Mouse (Mus musculus) stomach, embryonic 14.5 days (tissue): ENCODE results near the gene Hist1h2af. TPM values are rescaled to one million over a fixed set of nuclear protein-coding genes. Genes with fewer than 3 reads are reported as not detected.
"Not testable (repeated sequence)": the region's sequence is repeated elsewhere in the genome, so short reads cannot be mapped to it uniquely, and the experiment has no call there.

Experiments
- ATAC-seq: fragments of 200-750 bp; cut with Nextera tagmentation; 2 replicates; pipeline ENCODE4 v1.8.0; 2017; ENCODE audit warnings: low read depth, moderate TSS enrichment; ENCODE audit not compliant: insufficient number of reproducible peaks, insufficient read depth, low FRiP score
- H3K27ac ChIP-seq: fragments of 300-500 bp; sonication (generic); 2 replicates; pipeline ENCODE4 v1.5.1; 2014; ENCODE audit warnings: mild to moderate bottlenecking, low read length, moderate library complexity, mixed read lengths
- H3K27me3 ChIP-seq: fragments of 300-500 bp; sonication (generic); 2 replicates; pipeline ENCODE4 v1.6.1; 2014; ENCODE audit warnings: low read length, control low read depth, mixed read lengths; ENCODE audit not compliant: control insufficient read depth, insufficient read depth
- H3K36me3 ChIP-seq: fragments of 300-500 bp; sonication (generic); 2 replicates; pipeline ENCODE4 v1.6.1; 2014; ENCODE audit warnings: mild to moderate bottlenecking, control low read depth, low read length, moderate library complexity, mixed read lengths; ENCODE audit not compliant: control insufficient read depth, insufficient read depth
- H3K4me1 ChIP-seq: fragments of 300-500 bp; sonication (generic); 2 replicates; pipeline ENCODE4 v1.6.1; 2014; ENCODE audit warnings: low read length, control low read depth, mixed read lengths; ENCODE audit not compliant: control insufficient read depth, insufficient read depth
- H3K4me2 ChIP-seq: fragments of 300-500 bp; sonication (generic); replicated peaks from 2 replicates; pipeline ENCODE4 v1.6.1; 2014; ENCODE audit warnings: low read depth, low read length, control low read depth
- H3K4me3 ChIP-seq: fragments of 300-500 bp; sonication (generic); 2 replicates; pipeline ENCODE4 v1.5.1; 2014; ENCODE audit warnings: low read depth, low read length, control low read depth
- H3K9ac ChIP-seq: fragments of 300-500 bp; sonication (generic); replicated peaks from 2 replicates; pipeline ENCODE4 v1.6.1; 2014; ENCODE audit warnings: low read depth, mild to moderate bottlenecking, control low read depth, low read length, moderate library complexity, mixed read lengths
- H3K9me3 ChIP-seq: fragments of 300-500 bp; sonication (generic); 2 replicates; pipeline ENCODE4 v1.6.1; 2016; ENCODE audit warnings: low read depth, low read length, control low read depth; ENCODE audit not compliant: control insufficient read depth
- WGBS: fragments of 180-500 bp; shearing (Covaris S2); extraction: QIAGEN DNeasy Blood & Tissue Kit; methylation state at CpG from one replicate; pipeline ENCODE4 v1.1.7; 2014; 5-methylcytosine and 5-hydroxymethylcytosine counted together
- polyA plus RNA-seq: library from polyadenylated mRNA; unstranded; fragments of >200 nt; fragmentation: Nextera tagmentation; extraction: Ambion mirVana; gene quantifications from 2 replicates; pipeline ENCODE4 v1.2.1, GENCODE M21; 2014

The Hist1h2af gene
- polyA plus RNA-seq: 7.8 and 14.1 TPM in 2 replicates

DNA sequence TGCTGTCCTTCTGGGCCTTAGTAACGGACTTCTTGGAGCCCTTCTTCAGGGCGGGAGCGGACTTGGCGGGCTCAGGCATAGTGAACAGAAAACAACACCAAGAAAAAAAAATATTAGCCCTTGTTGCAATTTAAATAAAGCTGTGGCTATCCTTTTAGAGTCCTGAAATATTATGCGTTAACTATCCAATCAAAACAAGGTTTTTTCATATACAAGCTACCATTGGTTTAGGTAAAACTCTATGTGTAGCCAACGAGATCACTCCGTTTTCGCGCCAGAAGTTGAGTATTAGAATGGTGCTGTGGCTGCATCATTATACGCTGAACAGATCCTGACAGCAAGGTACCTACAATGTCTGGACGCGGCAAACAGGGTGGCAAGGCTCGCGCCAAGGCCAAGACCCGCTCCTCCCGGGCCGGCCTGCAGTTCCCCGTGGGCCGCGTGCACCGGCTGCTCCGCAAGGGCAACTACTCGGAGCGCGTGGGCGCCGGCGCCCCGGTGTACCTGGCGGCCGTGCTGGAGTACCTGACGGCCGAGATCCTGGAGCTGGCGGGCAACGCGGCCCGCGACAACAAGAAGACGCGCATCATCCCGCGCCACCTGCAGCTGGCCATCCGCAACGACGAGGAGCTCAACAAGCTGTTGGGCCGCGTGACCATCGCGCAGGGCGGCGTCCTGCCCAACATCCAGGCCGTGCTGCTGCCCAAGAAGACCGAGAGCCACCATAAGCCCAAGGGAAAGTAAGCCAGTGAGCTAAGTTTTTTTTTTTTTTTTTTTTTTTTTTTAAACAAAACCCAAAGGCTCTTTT is at the start of gene Hist1h2af:
Gene Hist1h2af (plus strand): TSS at position 347 of the 808 bp plus-strand sequence.
- ATAC-seq: peak; percentile 54
- WGBS: under 1% methylated on average over 24 of the region's 53 CpGs

DNA sequence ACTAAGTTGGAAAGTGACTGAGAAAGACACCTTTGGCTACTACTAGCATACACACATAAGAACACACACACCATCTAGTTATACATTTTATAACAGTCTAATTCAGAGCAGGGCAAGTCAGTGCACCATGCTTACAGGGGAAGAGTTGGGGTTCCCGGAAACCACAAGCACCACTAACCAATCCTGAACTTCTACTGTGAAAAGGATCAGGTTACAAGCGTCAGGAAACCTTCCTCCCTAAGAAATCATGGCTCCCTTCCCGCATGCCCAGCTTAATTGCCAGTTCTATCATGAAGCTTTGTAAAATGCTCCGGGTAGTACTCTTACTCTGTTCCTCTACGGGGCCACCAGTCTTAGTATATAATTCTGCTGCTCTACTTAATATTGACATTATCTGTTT is 48.4 kb upstream of the Hist1h2af start:
- H3K4me1 ChIP-seq: peaks cover 3% of the 10 kb centered on the region; the same call in 1 of the 2 replicates

More for the DNA sequence above, at the start of gene Hist1h2af:
- peak within 1 kb of the TSS; percentile 97 for H3K27ac ChIP-seq
- H3K4me2 ChIP-seq: peak within 1 kb of the TSS; percentile 55
- not testable (repeated sequence) for H3K27me3 ChIP-seq, H3K36me3 ChIP-seq, H3K9me3 ChIP-seq
- peak within 1 kb of the TSS; percentile 53 for H3K4me3 ChIP-seq
- peak within 1 kb of the TSS; percentile 70 for H3K9ac ChIP-seq
- peaks cover 10% of the 10 kb centered on the region for H3K4me1 ChIP-seq

DNA sequence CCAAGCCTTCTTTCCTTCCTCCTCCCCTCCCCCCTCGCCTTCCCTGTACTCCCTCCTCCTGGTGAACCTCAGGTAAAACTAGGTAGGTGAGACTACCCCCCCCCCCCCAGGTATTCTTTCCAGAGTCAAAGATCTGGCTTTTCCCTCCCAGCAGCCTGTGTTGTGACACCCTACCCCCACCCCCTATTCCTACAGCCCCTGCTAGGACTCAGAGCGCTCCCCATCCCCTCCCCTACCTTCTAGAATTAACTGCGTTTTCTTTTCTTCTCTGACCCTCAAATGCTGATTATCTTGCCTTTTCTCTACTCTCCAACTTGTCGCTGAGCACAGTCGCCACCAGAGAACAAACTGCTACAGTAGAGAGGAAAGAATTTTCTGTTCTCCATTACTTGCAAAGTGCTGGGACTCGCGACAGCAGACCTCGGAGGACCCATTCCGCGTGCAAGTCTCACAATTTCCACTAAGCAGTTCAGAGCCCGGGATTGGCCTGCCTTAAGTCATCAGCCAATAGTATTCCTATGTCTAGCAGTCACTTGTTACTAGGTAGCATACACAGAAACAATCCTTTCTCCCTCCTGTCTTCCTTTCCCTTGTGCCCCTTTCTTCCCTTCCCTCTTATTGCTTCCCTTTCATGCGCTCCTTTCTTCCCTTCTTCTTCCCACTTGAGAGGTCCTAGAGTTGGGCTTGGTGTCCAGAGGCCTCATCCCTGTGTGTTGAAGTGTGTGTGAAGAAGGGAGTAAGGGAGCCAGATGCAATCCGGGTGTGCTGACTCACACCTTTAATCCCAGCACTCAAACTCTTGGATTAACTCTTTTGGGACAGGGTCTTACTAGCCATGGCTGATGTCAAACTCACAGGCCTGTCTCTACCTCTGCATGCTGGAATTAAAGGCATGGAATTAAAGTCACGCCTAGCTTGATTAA is 45.0 kb upstream of the Hist1h2af start, which contains the start of gene Btn2a2:
Gene Btn2a2 (minus strand): TSS at position 458 of the 923 bp plus-strand sequence.
- peak within 1 kb of the TSS; percentile 33 for H3K4me3 ChIP-seq
- H3K4me2 ChIP-seq: peak within 1 kb of the TSS; percentile 72
- 3% methylated on average over 13 of the region's 14 CpGs for WGBS
- no peaks in the 10 kb centered on the region for H3K36me3 ChIP-seq
- no peak within 1 kb of the TSS for H3K27ac ChIP-seq
- no peak within 1 kb of the TSS for H3K9ac ChIP-seq
- no peaks in the 10 kb centered on the region for H3K9me3 ChIP-seq
- H3K4me1 ChIP-seq: peaks cover 3% of the 10 kb centered on the region; the same call in 1 of the 2 replicates
- ATAC-seq: peak; percentile 94
- H3K27me3 ChIP-seq: no peaks in the 10 kb centered on the region

More for the DNA sequence above, 48.4 kb upstream of the Hist1h2af start:
- ATAC-seq: no peak
- Histone ChIP-seq H3K27ac (no peak overlapping the region), H3K27me3 (no peaks in the 10 kb centered on the region), H3K4me2 (no peak overlapping the region), H3K36me3 (no peaks in the 10 kb centered on the region), H3K4me3 (no peak overlapping the region), H3K9ac (no peak overlapping the region), H3K9me3 (no peaks in the 10 kb centered on the region)
- 39% methylated on average over 5 of the region's 5 CpGs for WGBS

DNA sequence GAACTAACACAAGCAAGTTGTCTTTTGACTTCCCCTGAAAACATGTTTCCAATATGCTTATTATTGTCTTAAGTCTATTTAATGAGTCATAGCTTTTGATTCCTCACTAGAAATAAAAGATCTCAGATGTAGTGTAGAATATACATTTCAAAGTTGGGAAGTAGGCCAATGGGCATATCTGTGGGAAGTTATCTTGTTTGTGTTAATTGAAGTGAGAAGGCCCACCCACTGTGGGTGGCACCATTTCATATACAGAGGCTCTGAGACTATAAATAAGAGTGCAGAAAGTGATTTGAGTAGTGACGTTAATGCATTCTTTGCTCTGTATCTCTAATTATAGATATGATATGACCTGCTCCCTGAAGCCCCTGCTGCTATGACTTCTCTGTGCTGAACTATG is 42.8 kb upstream of the Hist1h2af start:
- Histone ChIP-seq H3K36me3 (no peaks in the 10 kb centered on the region), H3K9ac (no peak overlapping the region), H3K9me3 (no peaks in the 10 kb centered on the region), H3K27ac (no peak overlapping the region), H3K4me3 (no peak overlapping the region), H3K4me1 (peaks cover 3% of the 10 kb centered on the region; the same call in 1 of the 2 replicates), H3K27me3 (no peaks in the 10 kb centered on the region), H3K4me2 (no peak overlapping the region)
- WGBS: 41% methylated on average over 1 of the region's 1 CpGs
- no peak for ATAC-seq

DNA sequence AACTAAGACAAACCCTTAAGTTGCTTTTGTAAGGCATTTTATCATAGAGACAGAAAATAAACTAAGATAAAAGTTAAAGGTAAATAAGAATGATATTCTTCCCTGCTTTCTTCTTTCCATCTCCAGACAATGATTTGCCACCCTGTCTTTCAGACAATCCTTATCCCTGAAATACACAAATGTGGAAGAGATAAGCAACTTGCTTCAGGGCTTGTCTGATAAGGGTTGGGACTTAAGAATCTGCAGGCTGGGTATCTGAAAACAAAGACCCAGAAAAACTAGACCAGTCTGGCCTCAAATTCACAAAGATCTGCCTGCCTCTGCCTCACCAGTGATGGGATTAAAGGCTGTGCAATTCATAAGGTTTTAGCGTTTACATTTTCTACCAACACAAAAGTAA is 42.4 kb upstream of the Hist1h2af start:
- WGBS: 14% methylated on average over 1 of the region's 1 CpGs

DNA sequence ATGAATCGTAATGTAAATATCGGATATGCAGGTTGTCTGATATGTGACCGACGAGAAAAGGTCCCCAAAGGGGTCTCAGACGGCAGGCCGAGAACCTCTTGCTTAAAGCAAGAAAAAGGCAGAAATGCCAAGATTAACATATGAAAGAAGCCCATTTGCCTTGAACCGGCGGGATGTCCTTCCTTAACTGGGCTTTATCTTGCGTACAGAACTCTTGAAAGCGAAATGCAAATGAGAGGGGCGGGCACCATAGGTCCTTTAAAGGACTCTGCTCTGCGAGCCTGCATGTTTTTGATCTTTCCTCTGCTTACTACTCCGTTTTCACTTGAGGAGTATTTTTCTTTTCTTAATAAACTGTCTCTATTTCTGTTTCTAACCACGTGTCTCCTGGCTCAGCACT is 41.7 kb upstream of the Hist1h2af start:
- Histone ChIP-seq H3K36me3 (no peaks in the 10 kb centered on the region), H3K4me2 (peak overlapping the region; percentile 28), H3K4me1 (peaks cover 3% of the 10 kb centered on the region; the same call in 1 of the 2 replicates), H3K4me3 (peak overlapping the region; percentile 20; the same call in 1 of the 2 replicates), H3K27me3 (no peaks in the 10 kb centered on the region), H3K9me3 (no peaks in the 10 kb centered on the region), H3K27ac (no peak overlapping the region), H3K9ac (no peak overlapping the region)
- ATAC-seq: no peak
- WGBS: 15% methylated on average over 14 of the region's 14 CpGs

More for the DNA sequence above, 42.4 kb upstream of the Hist1h2af start:
- ATAC-seq: no peak
- Histone ChIP-seq H3K4me3 (no peak overlapping the region), H3K4me2 (no peak overlapping the region), H3K4me1 (peaks cover 3% of the 10 kb centered on the region; the same call in 1 of the 2 replicates), H3K9ac (no peak overlapping the region), H3K27ac (no peak overlapping the region), H3K36me3 (no peaks in the 10 kb centered on the region), H3K27me3 (no peaks in the 10 kb centered on the region), H3K9me3 (no peaks in the 10 kb centered on the region)

DNA sequence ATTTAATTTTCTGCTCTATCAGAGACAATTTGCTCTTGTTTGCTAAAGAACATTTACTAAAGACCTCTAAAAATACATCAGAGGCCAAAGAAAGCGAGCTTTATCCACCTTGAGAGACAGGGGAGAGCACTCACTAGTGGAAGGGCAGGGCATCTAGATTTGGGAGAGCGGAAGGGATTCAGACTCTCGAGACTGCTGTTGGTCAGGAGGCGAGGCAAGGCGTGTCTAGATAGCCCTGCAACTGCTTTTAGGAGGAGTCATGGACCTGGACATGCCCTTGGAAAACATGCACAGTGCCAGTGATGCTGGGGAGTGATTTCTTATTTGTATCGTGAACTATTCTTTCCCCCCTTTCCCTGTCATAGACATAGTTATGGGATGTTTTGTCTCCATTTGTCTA is 38.2 kb upstream of the Hist1h2af start:
- WGBS: 83% methylated on average over 6 of the region's 6 CpGs
- H3K36me3 ChIP-seq: no peaks in the 10 kb centered on the region
- no peaks in the 10 kb centered on the region for H3K9me3 ChIP-seq
- no peak overlapping the region for H3K27ac ChIP-seq
- no peak overlapping the region for H3K9ac ChIP-seq
- no peak overlapping the region for H3K4me3 ChIP-seq
- H3K4me1 ChIP-seq: peaks cover 15% of the 10 kb centered on the region; the same call in 1 of the 2 replicates
- H3K4me2 ChIP-seq: no peak overlapping the region
- ATAC-seq: no peak
- H3K27me3 ChIP-seq: no peaks in the 10 kb centered on the region

DNA sequence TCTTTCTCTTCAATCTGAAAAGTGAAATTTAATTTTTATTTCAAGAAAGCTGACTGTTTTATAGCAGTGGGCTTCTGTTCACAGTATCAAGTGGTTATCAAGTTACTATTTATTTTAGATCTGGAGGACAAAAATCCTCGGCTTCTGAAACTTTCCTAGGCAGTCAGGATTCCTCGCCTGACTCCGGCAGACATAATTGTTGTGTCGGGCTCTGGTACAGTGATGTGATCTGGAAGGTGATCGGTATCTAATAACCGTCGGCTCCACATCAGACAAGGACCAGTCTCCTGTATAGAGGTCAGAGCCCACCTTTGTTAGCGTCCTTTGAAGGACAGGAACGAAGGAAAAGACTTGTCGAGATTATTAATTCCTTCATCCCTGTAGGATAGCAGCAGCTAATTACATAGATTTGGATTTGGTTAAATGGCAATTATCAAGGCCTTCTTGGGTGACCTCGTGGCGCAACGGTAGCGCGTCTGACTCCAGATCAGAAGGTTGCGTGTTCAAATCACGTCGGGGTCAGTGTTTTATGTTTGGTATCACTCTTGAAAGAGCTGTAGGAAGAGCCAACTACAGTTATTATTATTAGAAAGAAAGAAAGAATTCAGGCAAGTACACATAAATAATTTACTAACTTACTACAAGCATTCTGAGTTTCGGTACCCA is 35.9 kb upstream of the Hist1h2af start:
- no peak for ATAC-seq
- no peak overlapping the region for H3K9ac ChIP-seq
- WGBS: 7% methylated on average over 19 of the region's 19 CpGs

More for the DNA sequence above, 35.9 kb upstream of the Hist1h2af start:
- Histone ChIP-seq H3K27me3 (no peaks in the 10 kb centered on the region), H3K27ac (no peak overlapping the region), H3K4me2 (peak overlapping the region; percentile 50), H3K4me3 (peak overlapping the region; percentile 28), H3K9me3 (no peaks in the 10 kb centered on the region), H3K4me1 (peaks cover 15% of the 10 kb centered on the region; the same call in 1 of the 2 replicates), H3K36me3 (no peaks in the 10 kb centered on the region)
